Mouse (Mus musculus) spleen, postnatal 4 days (tissue): ENCODE measurements around the gene 4930562C15Rik.

ENCODE experiments used
- DNase-seq, 2 experiments: peaks; one replicate each; pipeline ENCODE4 v3.0.0; 2022; ENCODE audit warnings: low spot score in 2 of 2

Gene 4930562C15Rik

GRCm38 (mm10) chr16:4890201-4890709, 55.0 kb downstream of the 4930562C15Rik start:
- no peak for DNase-seq

- no peak for DNase-seq
These were observed 57.0 kb downstream of the 4930562C15Rik start for GRCm38 (mm10) chr16:4892171-4892570.

DNA sequence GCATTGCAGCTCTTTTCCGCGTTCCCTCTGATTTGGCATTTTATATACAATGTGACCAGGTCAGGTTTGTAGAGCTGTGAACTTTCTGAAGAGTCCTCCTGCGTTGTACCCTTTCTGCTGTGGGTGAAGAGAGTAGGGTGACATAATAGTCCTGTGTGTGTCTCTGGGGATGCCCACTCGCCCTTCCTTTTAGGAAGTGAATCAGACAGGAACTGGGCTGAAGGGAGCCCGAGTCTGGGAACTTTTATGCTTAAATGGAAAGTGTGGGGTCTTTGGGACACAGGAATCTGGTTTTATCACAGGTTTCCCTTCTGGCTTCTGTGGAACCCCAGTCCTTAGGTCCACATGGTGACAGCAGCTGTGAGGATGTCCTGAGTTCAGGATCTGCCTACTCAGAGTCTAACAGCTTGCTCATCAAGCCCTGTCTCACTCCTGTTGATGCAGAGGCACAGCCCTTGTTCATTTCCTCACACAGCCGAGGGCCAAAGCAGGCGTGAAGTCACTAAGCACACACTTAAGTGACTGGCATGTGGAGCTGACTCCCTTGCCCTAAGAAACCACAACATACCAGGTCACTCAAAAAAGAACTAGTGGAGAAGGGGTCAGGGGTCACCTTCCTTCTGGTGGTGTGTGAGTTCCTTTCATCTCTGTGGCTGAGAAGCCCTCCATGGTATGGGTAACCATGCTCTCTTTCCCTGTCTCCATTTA, 59.1 kb downstream of the 4930562C15Rik start:
- DNase-seq = no peak

DNA sequence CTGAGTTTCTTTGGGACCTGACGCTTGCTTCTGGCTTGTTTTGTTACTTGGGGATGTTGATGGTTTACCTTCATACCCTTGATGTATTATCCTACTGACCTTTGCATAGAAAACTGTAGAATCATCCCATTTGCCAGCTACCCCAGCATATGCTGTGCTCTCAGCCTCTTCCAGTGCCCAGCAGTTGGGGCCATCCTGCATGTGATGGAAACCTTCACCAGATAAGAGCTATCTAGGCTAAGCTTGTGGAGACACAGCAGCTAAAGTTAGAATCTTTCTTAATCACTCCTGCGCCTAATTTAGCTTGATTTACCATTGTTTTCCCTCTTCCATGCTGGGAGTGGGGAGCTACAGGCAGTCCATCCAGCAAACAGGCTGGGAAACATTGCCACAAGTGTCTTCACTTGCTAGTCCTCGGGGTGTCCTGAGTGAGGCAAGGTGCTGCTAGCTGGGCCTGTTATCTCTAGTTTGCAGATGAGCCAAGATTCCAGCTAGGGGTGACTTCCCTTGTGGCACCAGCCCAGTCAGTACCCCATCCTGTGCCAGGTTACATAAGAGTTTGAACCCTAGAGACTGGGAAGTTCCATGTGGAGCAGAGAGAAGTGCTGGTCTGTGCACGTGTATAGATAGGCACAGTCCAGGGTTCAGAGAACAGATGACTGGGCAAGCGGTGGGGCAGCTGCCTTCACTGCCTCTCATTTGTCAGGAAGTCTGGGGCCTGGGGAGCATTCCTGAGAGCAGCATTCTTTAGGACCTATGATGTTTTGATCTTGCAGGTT, 61.2 kb downstream of the 4930562C15Rik start:
- no peak for DNase-seq

DNA sequence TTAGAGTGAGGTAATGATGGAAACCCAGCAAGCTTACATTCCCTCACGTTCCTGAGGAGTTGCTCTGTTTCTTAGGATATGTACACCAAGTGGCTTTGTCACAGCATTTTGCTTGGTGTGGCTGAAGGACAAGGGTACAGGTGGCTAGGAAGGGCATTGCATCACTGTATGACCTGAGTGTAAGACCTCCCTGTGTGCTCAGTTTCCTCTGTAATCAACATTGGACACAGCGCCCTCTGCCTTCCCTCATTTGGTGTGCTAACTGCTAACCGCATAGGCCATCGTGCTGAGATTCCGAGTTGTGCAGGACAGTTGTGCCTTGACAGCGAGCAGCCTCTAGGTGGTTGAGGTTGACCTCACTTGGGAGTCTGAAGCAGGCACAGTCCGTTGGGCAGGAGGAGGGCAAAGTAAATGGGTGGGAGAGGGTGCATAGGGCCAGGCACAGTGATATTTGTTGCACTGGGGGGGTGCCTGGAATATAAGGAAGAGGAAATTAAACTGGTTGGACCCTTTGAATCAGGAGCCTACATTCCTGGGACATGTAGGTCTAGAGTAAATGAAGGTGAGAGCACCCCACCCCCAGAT, 62.0 kb downstream of the 4930562C15Rik start:
- no peak for DNase-seq

DNA sequence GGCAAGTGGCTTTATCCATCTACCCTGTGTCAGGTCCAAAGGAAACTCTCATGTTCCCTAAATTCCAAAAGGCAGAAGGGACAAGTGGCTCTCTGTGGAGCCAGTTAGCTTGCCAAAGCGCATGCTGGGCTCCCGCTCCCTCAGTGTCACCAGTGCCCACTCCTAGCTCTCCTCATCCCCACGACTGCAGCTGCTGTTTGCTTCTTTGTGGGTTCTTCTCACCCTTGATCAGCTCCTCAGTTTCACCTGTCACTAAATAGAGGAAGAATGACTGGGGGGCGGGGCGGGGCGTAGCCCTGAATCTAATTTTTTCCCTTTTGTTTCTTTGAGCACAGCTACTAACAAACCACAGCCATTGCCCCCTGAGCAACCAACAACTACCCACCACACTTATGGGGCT, 63.7 kb downstream of the 4930562C15Rik start:
- DNase-seq = peak; percentile 44 to 70

GRCm38 (mm10) chr16:4899711-4900110, 64.5 kb downstream of the 4930562C15Rik start:
- no peak for DNase-seq

DNA sequence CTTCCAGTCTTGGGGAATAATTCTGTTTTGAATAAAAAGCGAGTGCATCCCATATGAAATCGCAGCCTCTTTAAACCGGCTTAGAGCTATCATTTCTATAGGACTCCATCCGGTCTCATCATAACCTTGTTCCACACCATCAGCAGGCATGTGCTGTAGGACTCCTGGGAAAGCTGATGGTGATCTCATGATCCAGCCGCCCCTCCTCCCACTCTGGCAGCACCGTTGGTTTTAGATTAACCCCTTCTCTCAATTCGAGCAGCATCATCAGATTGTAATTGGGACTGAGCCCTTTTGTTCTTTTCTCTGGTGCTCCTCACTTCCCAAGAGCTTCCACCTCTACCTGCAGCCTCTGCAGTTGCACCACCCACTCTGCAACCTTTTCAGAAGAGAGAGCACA, 66.0 kb downstream of the 4930562C15Rik start:
- DNase-seq = no peak

GRCm38 (mm10) chr16:4902390-4902789, 67.2 kb downstream of the 4930562C15Rik start:
- DNase-seq = no peak

- no peak for DNase-seq
These were observed 68.4 kb downstream of the 4930562C15Rik start for GRCm38 (mm10) chr16:4903491-4904102.

GRCm38 (mm10) chr16:4904878-4905277, 69.7 kb downstream of the 4930562C15Rik start:
- no peak for DNase-seq

DNA sequence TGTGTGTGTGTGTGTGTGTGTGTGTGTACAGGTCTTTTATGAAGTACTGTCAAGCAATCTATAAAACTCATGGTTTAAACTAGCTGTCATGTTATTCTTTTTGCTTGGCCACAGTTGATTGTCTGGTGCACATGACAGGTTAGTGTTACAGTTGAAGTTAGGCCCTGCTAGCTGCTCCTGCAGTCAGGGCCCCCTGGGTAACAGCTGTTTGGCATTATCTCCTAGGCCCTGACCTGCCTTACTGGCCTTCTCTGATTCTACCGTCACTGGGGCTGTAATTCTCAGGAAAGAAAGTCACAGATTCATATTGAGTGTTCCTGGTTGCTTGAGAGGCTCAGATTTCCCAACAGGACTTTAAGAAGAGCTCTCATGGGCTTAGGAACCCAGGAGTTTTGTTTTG, 70.4 kb downstream of the 4930562C15Rik start:
- DNase-seq = no peak

- no peak for DNase-seq
These were observed 71.3 kb downstream of the 4930562C15Rik start for GRCm38 (mm10) chr16:4906559-4906958.

- no peak for DNase-seq
These were observed 72.2 kb downstream of the 4930562C15Rik start for GRCm38 (mm10) chr16:4907386-4907785.

DNA sequence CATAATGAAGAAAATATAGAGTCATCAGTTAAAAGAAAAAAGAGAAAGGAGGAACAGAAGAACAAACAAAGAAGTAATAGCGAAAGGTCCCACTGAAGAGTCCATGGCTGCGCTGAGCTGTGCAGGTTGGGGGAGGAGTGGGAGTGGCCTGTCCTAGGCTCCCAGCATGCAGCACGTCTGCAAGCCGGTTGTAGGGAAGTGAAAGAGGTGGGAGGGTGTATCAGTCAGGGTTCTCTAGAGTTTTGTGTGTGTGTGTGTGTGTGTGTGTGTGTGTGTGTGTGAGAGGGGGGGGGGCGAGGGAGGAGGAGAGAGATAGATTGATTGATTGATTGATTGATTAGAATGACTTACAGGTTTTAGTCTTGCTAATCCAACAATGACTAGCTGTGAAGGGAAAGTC, 72.8 kb downstream of the 4930562C15Rik start:
- peak in 1 of 2 experiments; percentile 35 for DNase-seq

DNA sequence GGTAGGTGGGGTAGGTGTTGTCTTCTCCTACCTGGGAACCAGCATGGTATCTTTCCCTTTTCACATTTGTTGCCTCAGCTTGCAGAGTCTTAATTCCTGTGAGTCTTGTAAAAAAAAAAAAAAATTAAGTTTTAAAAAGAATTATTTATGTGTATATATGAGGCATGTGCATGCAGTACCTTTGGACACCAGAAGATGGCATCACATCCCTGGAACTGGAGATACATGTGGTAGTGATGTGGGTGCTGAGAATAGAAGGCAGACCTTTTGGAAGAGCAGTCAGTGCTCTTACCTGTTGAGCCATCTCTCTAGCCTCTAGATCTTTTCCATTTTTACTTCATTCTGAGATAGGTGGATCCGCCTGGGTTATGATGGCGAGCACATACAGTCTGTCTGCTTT, 74.5 kb downstream of the 4930562C15Rik start:
- DNase-seq = no peak

DNA sequence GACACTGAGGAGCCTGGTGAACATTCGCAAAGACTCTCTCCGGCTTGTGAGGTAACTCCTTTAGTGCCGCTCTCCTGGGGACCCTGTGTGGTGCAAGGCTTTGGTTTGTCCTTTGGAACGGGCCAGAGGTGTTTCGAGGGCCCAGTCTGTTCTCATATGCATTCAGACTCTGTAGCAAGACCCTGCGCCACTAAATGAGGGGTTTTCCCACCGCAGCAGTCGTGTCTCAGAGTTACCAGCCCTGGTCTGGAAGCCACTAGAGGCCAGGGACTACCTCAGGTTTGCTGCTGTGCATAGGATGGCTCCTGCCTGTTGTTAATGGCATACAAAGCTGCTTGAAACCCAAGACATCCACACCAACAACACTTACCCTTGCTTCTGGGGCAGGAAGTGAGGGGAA, 75.5 kb downstream of the 4930562C15Rik start:
- DNase-seq = no peak

GRCm38 (mm10) chr16:4912074-4912648, 76.9 kb downstream of the 4930562C15Rik start:
- no peak for DNase-seq

- DNase-seq = peak in 1 of 2 experiments; percentile 68
These were observed 77.9 kb downstream of the 4930562C15Rik start for GRCm38 (mm10) chr16:4912907-4913782.
